Mouse (Mus musculus) stomach, embryonic 14.5 days (tissue): ENCODE results near the gene Lifr. TPM values are rescaled to one million over a fixed set of nuclear protein-coding genes. Genes with fewer than 3 reads are reported as not detected.

Source experiments
- ATAC-seq: fragments of 200-750 bp; cut with Nextera tagmentation; 2 replicates; pipeline ENCODE4 v1.8.0; 2017; ENCODE audit warnings: low read depth, moderate TSS enrichment; ENCODE audit not compliant: insufficient number of reproducible peaks, insufficient read depth, low FRiP score
- H3K27ac ChIP-seq: fragments of 300-500 bp; sonication (generic); 2 replicates; pipeline ENCODE4 v1.5.1; 2014; ENCODE audit warnings: mild to moderate bottlenecking, low read length, moderate library complexity, mixed read lengths
- H3K27me3 ChIP-seq: fragments of 300-500 bp; sonication (generic); 2 replicates; pipeline ENCODE4 v1.6.1; 2014; ENCODE audit warnings: low read length, control low read depth, mixed read lengths; ENCODE audit not compliant: control insufficient read depth, insufficient read depth
- H3K36me3 ChIP-seq: fragments of 300-500 bp; sonication (generic); 2 replicates; pipeline ENCODE4 v1.6.1; 2014; ENCODE audit warnings: mild to moderate bottlenecking, control low read depth, low read length, moderate library complexity, mixed read lengths; ENCODE audit not compliant: control insufficient read depth, insufficient read depth
- H3K4me1 ChIP-seq: fragments of 300-500 bp; sonication (generic); 2 replicates; pipeline ENCODE4 v1.6.1; 2014; ENCODE audit warnings: low read length, control low read depth, mixed read lengths; ENCODE audit not compliant: control insufficient read depth, insufficient read depth
- H3K4me2 ChIP-seq: fragments of 300-500 bp; sonication (generic); replicated peaks from 2 replicates; pipeline ENCODE4 v1.6.1; 2014; ENCODE audit warnings: low read depth, low read length, control low read depth
- H3K4me3 ChIP-seq: fragments of 300-500 bp; sonication (generic); 2 replicates; pipeline ENCODE4 v1.5.1; 2014; ENCODE audit warnings: low read depth, low read length, control low read depth
- H3K9ac ChIP-seq: fragments of 300-500 bp; sonication (generic); replicated peaks from 2 replicates; pipeline ENCODE4 v1.6.1; 2014; ENCODE audit warnings: low read depth, mild to moderate bottlenecking, control low read depth, low read length, moderate library complexity, mixed read lengths
- H3K9me3 ChIP-seq: fragments of 300-500 bp; sonication (generic); 2 replicates; pipeline ENCODE4 v1.6.1; 2016; ENCODE audit warnings: low read depth, low read length, control low read depth; ENCODE audit not compliant: control insufficient read depth
- WGBS: fragments of 180-500 bp; shearing (Covaris S2); extraction: QIAGEN DNeasy Blood & Tissue Kit; methylation state at CpG from one replicate; pipeline ENCODE4 v1.1.7; 2014; 5-methylcytosine and 5-hydroxymethylcytosine counted together
- polyA plus RNA-seq: library from polyadenylated mRNA; unstranded; fragments of >200 nt; fragmentation: Nextera tagmentation; extraction: Ambion mirVana; gene quantifications from 2 replicates; pipeline ENCODE4 v1.2.1, GENCODE M21; 2014

Lifr gene
- polyA plus RNA-seq, 1 experiment from 2014 or later, result 23.6 TPM

DNA sequence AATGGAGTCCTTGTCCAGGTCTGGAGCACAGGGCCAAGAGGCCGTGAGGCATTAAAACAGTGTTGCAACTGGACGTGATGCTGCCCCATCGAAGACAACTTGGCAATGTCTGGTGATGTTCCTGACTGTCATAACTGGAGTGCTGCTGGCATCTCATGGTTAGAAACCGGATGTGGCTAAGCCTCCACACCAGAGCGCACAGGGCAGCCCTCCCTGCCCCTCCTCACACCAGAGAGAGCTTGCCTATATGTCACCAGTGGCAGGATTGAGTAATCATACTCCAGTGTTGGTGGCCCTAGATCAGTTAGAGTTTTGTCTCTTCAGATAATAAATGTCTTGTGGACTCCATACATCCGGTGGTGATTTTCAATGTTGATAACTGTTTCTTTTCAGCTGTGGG is 97.3 kb downstream of the Lifr start:
- Histone ChIP-seq H3K4me2 (no peak overlapping the region), H3K4me3 (no peak overlapping the region), H3K9ac (no peak overlapping the region), H3K36me3 (peaks cover 13% of the 10 kb centered on the region; the same call in 1 of the 2 replicates), H3K27ac (no peak overlapping the region), H3K27me3 (no peaks in the 10 kb centered on the region), H3K9me3 (no peaks in the 10 kb centered on the region), H3K4me1 (no peaks in the 10 kb centered on the region)
- ATAC-seq, result no peak
- 85% methylated on average over 6 of the region's 6 CpGs for WGBS

GRCm38 (mm10) chr15:7189678-7190454 is 99.5 kb downstream of the Lifr start:
- Histone ChIP-seq H3K9me3 (no peaks in the 10 kb centered on the region), H3K36me3 (peaks cover 13% of the 10 kb centered on the region; the same call in 1 of the 2 replicates), H3K27me3 (no peaks in the 10 kb centered on the region), H3K27ac (no peak overlapping the region), H3K4me3 (no peak overlapping the region), H3K4me1 (no peaks in the 10 kb centered on the region), H3K4me2 (no peak overlapping the region), H3K9ac (no peak overlapping the region)
- ATAC-seq, result no peak
- WGBS, result 85% methylated on average over 22 of the region's 22 CpGs

GRCm38 (mm10) chr15:7191074-7191473 is 100.7 kb downstream of the Lifr start:
- H3K27me3 ChIP-seq, result no peaks in the 10 kb centered on the region
- H3K27ac ChIP-seq, result no peak overlapping the region
- ATAC-seq, result no peak
- H3K4me3 ChIP-seq, result no peak overlapping the region
- H3K9ac ChIP-seq, result no peak overlapping the region
- peaks cover 13% of the 10 kb centered on the region; the same call in 1 of the 2 replicates for H3K36me3 ChIP-seq
- no peak overlapping the region for H3K4me2 ChIP-seq
- 76% methylated on average over 4 of the region's 4 CpGs for WGBS
- no peaks in the 10 kb centered on the region for H3K9me3 ChIP-seq
- H3K4me1 ChIP-seq, result no peaks in the 10 kb centered on the region

GRCm38 (mm10) chr15:7192582-7192981 is 102.2 kb downstream of the Lifr start:
- no peak overlapping the region for H3K9ac ChIP-seq
- H3K27me3 ChIP-seq, result no peaks in the 10 kb centered on the region
- no peak overlapping the region for H3K4me3 ChIP-seq
- no peak overlapping the region for H3K4me2 ChIP-seq
- no peak overlapping the region for H3K27ac ChIP-seq
- no peaks in the 10 kb centered on the region for H3K9me3 ChIP-seq
- H3K36me3 ChIP-seq, result peaks cover 9% of the 10 kb centered on the region; the same call in 1 of the 2 replicates
- ATAC-seq, result no peak
- WGBS, result 96% methylated on average over 2 of the region's 2 CpGs
- no peaks in the 10 kb centered on the region for H3K4me1 ChIP-seq

- H3K4me3 ChIP-seq, result no peak overlapping the region
- H3K9me3 ChIP-seq, result no peaks in the 10 kb centered on the region
- peaks cover 8% of the 10 kb centered on the region; the same call in 1 of the 2 replicates for H3K36me3 ChIP-seq
- H3K4me1 ChIP-seq, result peaks cover 3% of the 10 kb centered on the region; the same call in 1 of the 2 replicates
- H3K4me2 ChIP-seq, result no peak overlapping the region
- H3K9ac ChIP-seq, result no peak overlapping the region
- no peaks in the 10 kb centered on the region for H3K27me3 ChIP-seq
- peak; percentile 29; the same call in 1 of the 2 replicates for ATAC-seq
- H3K27ac ChIP-seq, result no peak overlapping the region; the same call in 1 of the 2 replicates
- WGBS, result 34% methylated on average over 13 of the region's 13 CpGs
Measured at GRCm38 (mm10) chr15:7194147-7194720, 103.8 kb downstream of the Lifr start.

GRCm38 (mm10) chr15:7194748-7195221 is 104.4 kb downstream of the Lifr start:
- no peaks in the 10 kb centered on the region for H3K9me3 ChIP-seq
- ATAC-seq, result no peak
- peaks cover 3% of the 10 kb centered on the region; the same call in 1 of the 2 replicates for H3K4me1 ChIP-seq
- no peak overlapping the region for H3K4me3 ChIP-seq
- no peaks in the 10 kb centered on the region for H3K27me3 ChIP-seq
- no peak overlapping the region for H3K4me2 ChIP-seq
- H3K36me3 ChIP-seq, result peaks cover 8% of the 10 kb centered on the region; the same call in 1 of the 2 replicates
- H3K9ac ChIP-seq, result no peak overlapping the region
- 64% methylated on average over 6 of the region's 6 CpGs for WGBS
- no peak overlapping the region; the same call in 1 of the 2 replicates for H3K27ac ChIP-seq

- WGBS, result 84% methylated on average over 3 of the region's 3 CpGs
- Histone ChIP-seq H3K4me3 (no peak overlapping the region), H3K27ac (no peak overlapping the region), H3K9ac (no peak overlapping the region), H3K4me2 (no peak overlapping the region), H3K9me3 (no peaks in the 10 kb centered on the region), H3K4me1 (peaks cover 18% of the 10 kb centered on the region), H3K36me3 (no peaks in the 10 kb centered on the region), H3K27me3 (no peaks in the 10 kb centered on the region)
- no peak for ATAC-seq
Measured at GRCm38 (mm10) chr15:7197652-7198445, 107.4 kb downstream of the Lifr start.

DNA sequence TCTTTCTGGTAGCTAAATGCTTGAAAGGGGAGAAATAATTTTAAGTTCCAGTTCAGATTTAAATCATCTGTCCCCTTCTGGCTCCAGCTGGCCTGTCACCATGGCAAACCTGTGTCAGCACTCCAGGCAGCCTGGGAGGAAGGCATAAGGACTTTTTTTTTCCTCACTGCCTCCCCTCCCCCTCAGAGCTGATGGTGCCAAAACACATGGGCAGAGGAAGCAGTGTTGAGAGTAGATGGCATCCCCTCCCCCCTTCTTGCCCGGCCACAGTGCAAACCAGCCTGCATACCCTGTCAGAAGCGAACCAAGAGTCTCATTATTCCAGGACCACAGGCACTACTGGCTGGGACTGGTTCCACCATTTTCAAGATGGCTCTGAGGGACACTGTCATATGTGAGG is 108.4 kb downstream of the Lifr start:
- H3K9me3 ChIP-seq, result no peaks in the 10 kb centered on the region
- H3K4me1 ChIP-seq, result peaks cover 25% of the 10 kb centered on the region
- no peak overlapping the region for H3K27ac ChIP-seq
- H3K9ac ChIP-seq, result no peak overlapping the region
- ATAC-seq, result no peak
- no peaks in the 10 kb centered on the region for H3K27me3 ChIP-seq
- H3K4me3 ChIP-seq, result no peak overlapping the region
- H3K4me2 ChIP-seq, result no peak overlapping the region
- no peaks in the 10 kb centered on the region for H3K36me3 ChIP-seq
- WGBS, result 76% methylated on average over 2 of the region's 2 CpGs
